Mouse (Mus musculus): ENCODE results near the gene Six1.
"Not testable (repeated sequence)": the region's sequence is repeated elsewhere in the genome, so short reads cannot be mapped to it uniquely, and the experiment has no call there.

Gene Six1

GRCm38 (mm10) chr12:73053668-73054241, at the start of gene Six1:
Six1 (minus strand) TSS chr12:73053887.
- DNase-seq (ENCODE audit: low spot score): no peak

- no peak for DNase-seq (ENCODE audit: low spot score)
These were observed 44.9 kb upstream of the Six1 start for GRCm38 (mm10) chr12:73098593-73098992.

- not testable (repeated sequence) for DNase-seq (ENCODE audit: low spot score)
These were observed 42.5 kb upstream of the Six1 start for GRCm38 (mm10) chr12:73096177-73096576.

DNA sequence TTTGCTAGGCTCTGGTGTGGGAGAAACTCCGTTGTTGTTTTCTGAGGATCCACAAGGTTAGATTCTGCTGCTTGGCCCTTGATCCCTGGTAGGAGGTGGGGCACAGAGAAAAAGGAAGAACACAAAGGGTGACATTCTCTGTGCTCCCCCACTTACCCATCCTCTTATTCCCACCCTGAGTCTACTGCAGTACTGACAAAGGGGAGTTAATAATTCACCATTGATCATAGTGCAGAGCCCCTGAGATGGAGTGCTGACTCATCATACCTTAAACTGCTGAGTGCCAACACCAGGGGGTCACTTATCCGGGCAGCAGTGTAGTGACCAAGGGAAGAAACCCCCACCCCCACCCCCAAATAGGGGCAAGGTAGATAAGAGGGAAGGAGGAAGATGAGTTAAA, 40.9 kb upstream of the Six1 start:
- no peak for DNase-seq (ENCODE audit: low spot score)

- DNase-seq (ENCODE audit: low spot score): no peak
These were observed 40.5 kb upstream of the Six1 start for GRCm38 (mm10) chr12:73094189-73094588.

DNA sequence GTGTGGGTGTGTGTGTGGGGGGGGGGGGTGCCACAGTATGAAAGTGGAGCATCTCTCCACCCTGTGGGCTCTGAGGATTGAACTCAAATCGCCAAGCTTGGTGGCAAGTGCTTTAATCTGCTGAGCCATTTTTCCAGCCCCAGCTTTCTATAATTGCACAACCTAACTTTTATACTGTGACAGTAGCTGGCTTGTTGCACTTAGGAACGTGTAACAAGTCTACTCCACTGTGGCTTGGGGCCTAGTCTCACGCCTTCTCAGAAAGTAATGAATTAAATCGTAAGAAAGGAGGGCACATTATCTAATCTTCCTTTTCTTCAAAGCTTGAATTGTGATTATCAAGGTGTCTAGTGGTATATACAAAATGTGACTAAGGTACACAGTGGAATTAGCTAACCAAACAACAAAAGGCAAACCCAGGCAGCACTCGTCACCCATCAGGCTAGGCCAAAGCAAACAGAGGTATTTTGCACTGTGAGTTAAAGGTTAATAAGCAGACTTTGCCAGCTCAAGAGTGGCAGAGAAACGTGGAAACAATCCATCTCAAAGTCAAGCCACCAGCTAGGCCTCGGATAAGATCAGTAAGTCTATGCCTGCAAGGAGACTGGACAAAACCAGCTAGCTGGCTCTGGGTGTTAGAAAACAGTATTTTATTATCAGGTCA, 37.1 kb upstream of the Six1 start:
- DNase-seq (ENCODE audit: low spot score): no peak

GRCm38 (mm10) chr12:73088911-73089310, 35.2 kb upstream of the Six1 start:
- DNase-seq (ENCODE audit: low spot score): no peak

GRCm38 (mm10) chr12:73088500-73088899, 34.8 kb upstream of the Six1 start:
- no peak for DNase-seq (ENCODE audit: low spot score)

DNA sequence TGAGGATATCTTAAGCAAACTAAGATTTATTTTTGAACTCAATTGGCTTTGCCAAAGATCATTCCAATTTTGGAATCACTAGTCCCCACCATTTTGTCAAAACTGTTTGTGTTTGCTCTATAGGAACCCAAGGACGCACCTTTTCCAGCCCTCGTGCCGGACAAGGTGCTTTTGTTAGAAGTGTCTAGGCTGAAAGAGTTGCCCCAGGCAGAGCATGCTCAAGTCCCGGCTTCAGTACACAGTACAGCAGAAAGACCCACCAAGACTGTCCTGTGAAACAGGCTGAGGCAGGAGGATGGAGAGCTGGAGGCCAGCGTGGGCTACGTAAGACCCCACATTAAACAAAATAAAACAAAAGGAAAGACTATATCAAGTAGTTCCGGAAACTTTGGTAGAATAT, 33.4 kb upstream of the Six1 start:
- DNase-seq (ENCODE audit: low spot score): no peak

GRCm38 (mm10) chr12:73085739-73086630, 32.3 kb upstream of the Six1 start:
- DNase-seq (ENCODE audit: low spot score): no peak

DNA sequence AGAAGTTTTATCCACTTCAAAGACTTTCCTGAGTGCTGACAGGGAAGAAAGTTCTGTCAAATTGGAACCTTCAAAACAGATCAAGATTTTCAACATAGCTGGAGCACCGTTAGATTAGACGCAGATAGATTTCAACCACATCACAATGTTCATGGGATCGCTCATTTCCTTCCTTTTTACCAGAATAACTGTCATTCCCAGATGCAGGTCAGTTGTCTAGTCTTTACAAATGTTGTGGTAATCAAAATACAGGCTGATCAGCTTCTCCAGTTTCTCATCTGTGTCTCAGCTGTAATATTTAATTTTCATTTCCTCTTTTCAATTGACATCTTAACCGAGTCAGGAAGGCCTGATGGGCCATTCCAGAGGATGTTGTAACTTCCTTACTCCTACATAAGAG, 30.1 kb upstream of the Six1 start:
- no peak for DNase-seq (ENCODE audit: low spot score)

DNA sequence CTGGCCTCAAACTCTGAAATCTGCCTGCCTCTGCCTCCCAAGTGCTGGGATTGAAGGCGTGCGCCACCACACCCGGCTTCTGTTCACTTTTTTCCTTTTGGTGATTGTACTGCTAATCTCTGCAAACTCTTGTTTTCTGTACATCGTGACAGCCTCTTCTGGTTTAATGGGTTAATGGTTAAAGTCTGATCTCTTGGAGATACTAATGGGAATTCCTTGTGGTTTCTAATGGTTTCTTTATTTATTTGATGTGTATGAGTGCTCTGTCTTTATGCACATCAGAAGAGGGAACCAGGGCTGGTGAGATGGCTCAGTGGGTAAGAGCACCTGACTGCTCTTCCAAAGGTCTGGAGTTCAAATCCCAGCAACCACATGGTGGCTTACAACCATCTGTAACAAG, 28.1 kb upstream of the Six1 start:
- DNase-seq (ENCODE audit: low spot score): not testable (repeated sequence)

DNA sequence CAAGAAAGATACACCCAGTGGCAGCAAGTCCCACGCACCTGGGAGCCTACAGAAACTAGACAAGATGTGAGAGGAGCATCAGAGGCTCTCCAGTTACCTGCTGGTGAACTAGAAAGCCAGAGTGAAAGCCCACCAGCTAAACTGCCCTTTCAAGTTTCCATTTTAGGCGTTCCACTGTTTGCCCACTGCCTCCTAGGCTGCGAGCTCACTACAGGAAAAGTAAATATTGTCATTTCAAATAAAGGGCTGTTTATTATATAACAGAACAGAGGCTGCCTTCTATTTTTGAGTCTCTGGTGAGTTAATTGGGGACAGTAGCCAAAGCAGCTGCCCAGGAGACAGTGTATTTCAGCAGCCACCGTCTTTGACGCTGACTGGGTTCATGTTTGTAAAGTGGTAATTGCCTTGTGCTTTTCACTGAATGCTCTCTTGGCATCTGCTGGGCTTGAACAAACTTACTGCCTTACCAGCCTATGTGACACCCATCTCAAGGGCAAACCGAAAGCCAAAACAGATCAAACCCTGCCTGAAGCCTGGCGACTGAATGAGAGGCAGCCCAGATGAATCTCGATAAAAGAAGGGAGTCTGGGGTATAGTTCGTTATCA, 7.2 kb upstream of the Six1 start:
- DNase-seq (ENCODE audit: low spot score): no peak

- DNase-seq (ENCODE audit: low spot score): no peak
These were observed 3.8 kb upstream of the Six1 start for GRCm38 (mm10) chr12:73057492-73057891.

DNA sequence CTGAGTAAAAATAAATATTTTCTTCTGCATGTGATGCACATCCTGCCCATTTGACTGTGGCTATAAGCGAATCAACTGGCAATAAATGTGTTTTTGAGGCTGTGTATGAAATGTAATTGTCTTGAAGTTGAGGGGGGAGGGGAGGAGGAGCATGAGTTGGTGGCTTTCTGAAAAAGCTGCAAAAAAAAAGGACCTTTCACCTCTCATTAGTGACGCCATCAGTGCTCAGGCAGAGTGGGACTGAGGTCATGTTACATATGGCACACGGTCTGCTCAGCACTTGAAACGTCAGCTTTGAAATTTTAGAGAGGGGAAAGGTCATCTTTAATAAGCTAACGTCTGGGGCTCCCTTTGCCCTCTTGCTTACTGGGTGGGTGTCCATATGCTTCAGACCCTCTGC, 1.8 kb upstream of the Six1 start:
- no peak for DNase-seq (ENCODE audit: low spot score)

DNA sequence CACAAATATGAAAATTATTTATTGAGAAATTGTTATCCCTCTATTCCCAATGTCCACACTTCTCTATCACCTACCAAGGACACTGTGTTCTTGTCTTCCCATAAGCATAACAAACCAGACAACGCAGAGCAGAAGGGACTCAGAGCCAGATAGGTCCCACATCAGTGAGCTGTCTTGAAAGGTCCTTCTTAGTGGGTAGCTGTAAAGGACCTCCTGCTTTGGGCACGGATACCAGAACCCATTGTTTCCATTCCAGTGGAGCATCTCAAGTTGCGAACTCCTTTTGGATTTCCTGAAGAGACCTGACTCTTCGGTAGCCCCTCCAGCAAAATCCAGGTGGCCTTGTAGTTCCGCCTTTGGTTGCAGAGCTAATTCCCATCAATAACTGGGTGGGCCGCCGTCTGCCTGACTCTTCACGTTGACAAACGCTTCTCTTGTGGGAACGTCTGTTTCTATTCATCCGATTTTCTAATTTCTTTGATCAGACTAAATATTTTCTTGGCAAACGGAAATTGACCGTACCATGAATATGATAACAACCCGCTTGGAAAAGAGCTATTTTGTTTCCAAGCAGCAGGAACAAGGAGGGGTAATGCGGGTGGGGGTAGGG, 994 bp upstream of the Six1 start:
- DNase-seq (ENCODE audit: low spot score): no peak

GRCm38 (mm10) chr12:73052651-73053591, 766 bp downstream of the Six1 start:
- DNase-seq (ENCODE audit: low spot score): no peak

GRCm38 (mm10) chr12:73052036-73052650, 1.5 kb downstream of the Six1 start:
- no peak for DNase-seq (ENCODE audit: low spot score)

DNA sequence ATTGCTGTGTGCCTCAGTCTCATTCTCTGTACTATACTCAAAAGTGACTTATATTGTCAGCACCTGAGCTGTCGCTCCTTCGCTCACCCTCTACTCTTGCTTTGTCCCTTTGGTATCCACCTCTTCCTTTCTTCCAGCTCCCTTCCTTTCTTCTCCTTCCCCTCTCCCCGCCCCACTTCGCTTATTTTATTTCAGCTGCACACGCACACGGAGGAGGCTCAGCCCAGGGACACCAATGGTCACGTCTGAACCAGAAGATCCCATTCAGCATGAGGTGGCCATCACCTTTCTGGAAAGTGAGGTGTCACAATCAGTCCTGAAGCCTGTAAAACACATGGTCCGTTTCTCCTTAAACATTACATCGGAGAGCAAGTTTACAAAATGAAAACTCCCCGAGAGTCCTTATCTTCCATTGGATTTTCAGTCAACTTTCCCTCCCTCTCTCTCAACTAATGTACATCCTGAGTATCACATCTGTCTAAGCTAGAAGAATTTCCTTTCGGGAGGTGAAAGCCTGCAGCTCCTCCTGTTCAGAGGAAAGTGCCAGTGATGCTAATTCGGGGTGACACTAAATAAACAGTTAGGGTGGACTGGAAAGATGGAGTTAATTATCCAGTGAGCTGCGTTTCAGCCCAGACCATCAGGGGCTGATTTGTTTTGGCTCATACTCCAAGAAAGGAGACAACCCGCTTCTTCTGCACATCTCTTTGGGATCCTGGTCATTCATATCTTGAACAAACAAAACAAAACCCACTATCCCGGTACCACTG, 2.7 kb downstream of the Six1 start:
- no peak for DNase-seq (ENCODE audit: low spot score)

- DNase-seq (ENCODE audit: low spot score): no peak
These were observed 3.4 kb downstream of the Six1 start for GRCm38 (mm10) chr12:73050305-73050704.

All from urinary bladder, postnatal 10 days (tissue).